7 mouse cellular contexts compared by ENCODE assay signal in genomic region chr1:161875706-161876552, GRCm38 (mm10). TPM values are rescaled to one million over a fixed set of nuclear protein-coding genes. Genes with fewer than 3 reads are reported as not detected.
DNase-seq lines count a peak whose midpoint lies in the region; ATAC-seq lines count a peak whose summit lies in the region.

No protein-coding gene starts in this region.

- peak overlapping the region; percentile 66 for H3K4me3 ChIP-seq in forebrain, embryonic 12.5 days (replicated peaks)
- H3K4me3 ChIP-seq in kidney, embryonic 15.5 days (replicated peaks) = peak overlapping the region; percentile 88

- H3K4me1 ChIP-seq in forebrain, embryonic 12.5 days = peaks cover 28% of the 10 kb centered on the region
- peaks cover 23% of the 10 kb centered on the region for H3K4me1 ChIP-seq in kidney, embryonic 15.5 days

- no peaks in the 10 kb centered on the region for H3K36me3 ChIP-seq in forebrain, embryonic 12.5 days (replicated peaks)
- H3K36me3 ChIP-seq in kidney, embryonic 15.5 days = no peaks in the 10 kb centered on the region

- DNase-seq in retina, adult 2 months (ENCODE audit: low read depth, low spot score) = peak; percentile 26
- DNase-seq in retina, postnatal 1 day = no peak
- DNase-seq in lung, postnatal 25 days (ENCODE audit: low spot score) = peak; percentile 56
- DNase-seq in ovary, postnatal 14 days (ENCODE audit: low spot score) = peak; percentile 1

- H3K27ac ChIP-seq in forebrain, embryonic 12.5 days = peak overlapping the region; percentile 99
- H3K27ac ChIP-seq in kidney, embryonic 15.5 days = peak overlapping the region; percentile 99

- peak overlapping the region; percentile 95 for H3K9ac ChIP-seq in forebrain, embryonic 12.5 days
- H3K9ac ChIP-seq in kidney, embryonic 15.5 days = peak overlapping the region; percentile 93

- H3K4me2 ChIP-seq in forebrain, embryonic 12.5 days = peak overlapping the region; percentile 85
- peak overlapping the region; percentile 57 for H3K4me2 ChIP-seq in kidney, embryonic 15.5 days

- no peaks in the 10 kb centered on the region for H3K9me3 ChIP-seq in forebrain, embryonic 12.5 days
- no peaks in the 10 kb centered on the region for H3K9me3 ChIP-seq in kidney, embryonic 15.5 days (replicated peaks)

- H3K27me3 ChIP-seq in forebrain, embryonic 12.5 days = no peaks in the 10 kb centered on the region
- H3K27me3 ChIP-seq in kidney, embryonic 15.5 days = no peaks in the 10 kb centered on the region

- 1% methylated on average over 34 of the region's 34 CpGs for WGBS in forebrain, embryonic 12.5 days
- under 1% methylated on average over 34 of the region's 34 CpGs for WGBS in kidney, embryonic 15.5 days

- ATAC-seq in activated CD4-positive, CD25-positive, alpha-beta regulatory T cell, adult 4 months = peak; percentile 22
- peak; percentile 50 for ATAC-seq in forebrain, embryonic 12.5 days (ENCODE audit: low FRiP score)
- ATAC-seq in kidney, embryonic 15.5 days (replicated peaks; ENCODE audit: low FRiP score) = peak; percentile 61

RNA-seq across cellular contexts. Expression of gene Suco, which starts 0.6 kb away (rescaled TPM):
- polyA plus RNA-seq in activated CD4-positive, CD25-positive, alpha-beta regulatory T cell, adult 4 months (2017; shearing (Covaris generic)) = 10 to 100 TPM; 24.2 to 29.4 TPM
- 29.2 and 32.3 TPM in 2 replicates for polyA plus RNA-seq in forebrain, embryonic 12.5 days (2016; fragmentation: Nextera tagmentation; extraction: Ambion mirVana)
- polyA plus RNA-seq in kidney, embryonic 15.5 days (2015; fragmentation: Nextera tagmentation; extraction: Ambion mirVana) = 21.9 and 27.0 TPM in 2 replicates
